Mouse (Mus musculus): ENCODE data around the gene Dock9.
"Not testable (repeated sequence)": the region's sequence is repeated elsewhere in the genome, so short reads cannot be mapped to it uniquely, and the experiment has no call there.

Gene Dock9

GRCm38 (mm10) chr14:121737277-121737676, 60.4 kb downstream of the Dock9 start:
- DNase-seq (ENCODE audit: low read depth, low spot score): no peak

- peak; percentile 57 for DNase-seq (ENCODE audit: low read depth, low spot score)
These were observed 62.0 kb downstream of the Dock9 start for GRCm38 (mm10) chr14:121735678-121736077.

- DNase-seq (ENCODE audit: low read depth, low spot score): no peak
These were observed 63.4 kb downstream of the Dock9 start for GRCm38 (mm10) chr14:121734217-121734616.

GRCm38 (mm10) chr14:121733694-121734093, 63.9 kb downstream of the Dock9 start:
- DNase-seq (ENCODE audit: low read depth, low spot score): no peak

- DNase-seq (ENCODE audit: low read depth, low spot score): peak; percentile 45
These were observed 65.4 kb downstream of the Dock9 start for GRCm38 (mm10) chr14:121732196-121732595.

GRCm38 (mm10) chr14:121731688-121732168, 65.9 kb downstream of the Dock9 start:
- DNase-seq (ENCODE audit: low read depth, low spot score): peak; percentile 96

GRCm38 (mm10) chr14:121730966-121731365, 66.7 kb downstream of the Dock9 start:
- peak; percentile 27 for DNase-seq (ENCODE audit: low read depth, low spot score)

- DNase-seq (ENCODE audit: low read depth, low spot score): no peak
These were observed 69.6 kb downstream of the Dock9 start for GRCm38 (mm10) chr14:121727996-121728395.

GRCm38 (mm10) chr14:121724501-121724900, 73.1 kb downstream of the Dock9 start:
- no peak for DNase-seq (ENCODE audit: low read depth, low spot score)

- DNase-seq (ENCODE audit: low read depth, low spot score): peak; percentile 17
These were observed 74.9 kb downstream of the Dock9 start for GRCm38 (mm10) chr14:121722774-121723173.

GRCm38 (mm10) chr14:121721431-121721830, 76.2 kb downstream of the Dock9 start:
- DNase-seq (ENCODE audit: low read depth, low spot score): no peak

- peak; percentile 35 for DNase-seq (ENCODE audit: low read depth, low spot score)
These were observed 77.7 kb downstream of the Dock9 start for GRCm38 (mm10) chr14:121719638-121720601.

GRCm38 (mm10) chr14:121714799-121715198, 82.8 kb downstream of the Dock9 start:
- not testable (repeated sequence) for DNase-seq (ENCODE audit: low read depth, low spot score)

GRCm38 (mm10) chr14:121714268-121714667, 83.4 kb downstream of the Dock9 start:
- peak; percentile 33 for DNase-seq (ENCODE audit: low read depth, low spot score)

GRCm38 (mm10) chr14:121713830-121714197, 83.8 kb downstream of the Dock9 start:
- DNase-seq (ENCODE audit: low read depth, low spot score): no peak

- no peak for DNase-seq (ENCODE audit: low read depth, low spot score)
These were observed 84.3 kb downstream of the Dock9 start for GRCm38 (mm10) chr14:121713166-121713829.

- no peak for DNase-seq (ENCODE audit: low read depth, low spot score)
These were observed 86.4 kb downstream of the Dock9 start for GRCm38 (mm10) chr14:121711089-121711826.

- DNase-seq (ENCODE audit: low read depth, low spot score): no peak
These were observed 87.5 kb downstream of the Dock9 start for GRCm38 (mm10) chr14:121710130-121710529.

GRCm38 (mm10) chr14:121708244-121708643, 89.4 kb downstream of the Dock9 start:
- DNase-seq (ENCODE audit: low read depth, low spot score): no peak

GRCm38 (mm10) chr14:121706482-121706901, 91.1 kb downstream of the Dock9 start:
- DNase-seq (ENCODE audit: low read depth, low spot score): no peak

GRCm38 (mm10) chr14:121705644-121706043, 92.0 kb downstream of the Dock9 start:
- no peak for DNase-seq (ENCODE audit: low read depth, low spot score)

GRCm38 (mm10) chr14:121702534-121702933, 95.1 kb downstream of the Dock9 start:
- DNase-seq (ENCODE audit: low read depth, low spot score): no peak
